Mouse (Mus musculus): Measurements from ENCODE around the gene Fgf15. TPM values are rescaled to one million over a fixed set of nuclear protein-coding genes. Genes with fewer than 3 reads are reported as not detected.

The Fgf15 gene
- total RNA-seq, 1 experiment = 10.8 TPM

GRCm38 (mm10) chr7:144873160-144873559 lies 23.2 kb upstream of the Fgf15 start:
- 0 out of 4 replicates have a peak overlapping the region, but pooled peaks of 1 of the 2 experiments have one; percentile 12 for H3K4me3 ChIP-seq (ENCODE audit: insufficient read depth in 1 of 2, low read depth in 1 of 2, low read length in 2 of 2, poor library complexity in 1 of 2, severe bottlenecking in 1 of 2)
- H3K36me3 ChIP-seq (ENCODE audit: control insufficient read depth, insufficient read depth, low read length, poor library complexity, severe bottlenecking) = no peaks in the 10 kb centered on the region
- no peaks in the 10 kb centered on the region for H3K9me3 ChIP-seq (ENCODE audit: control insufficient read depth, insufficient read depth, low read depth, low read length)
- DNase-seq (ENCODE audit: low read depth, low spot score) = no peak
- no peak overlapping the region for H3K27ac ChIP-seq (ENCODE audit: insufficient read depth, low read depth, low read length, poor library complexity, severe bottlenecking)
- in situ Hi-C loops (cut with MboI; ENCODE audit: low sequenced_read_pairs in 2 of 2, unreplicated experiment in 2 of 2) = no loop called here
- H3K4me1 ChIP-seq (ENCODE audit: control insufficient read depth in 2 of 2, insufficient read depth in 2 of 2, low read length in 2 of 2, poor library complexity in 1 of 2) = peaks cover 10 to 35% of the 10 kb centered on the region in 2 experiments
- no peak for TF ChIP-seq CHD2 (IDR thresholded peaks at IDR 0.05; ENCODE audit: low read depth, low read length)
- TF ChIP-seq MAFK (IDR thresholded peaks at IDR 0.05; ENCODE audit: insufficient read depth, low read depth, low read length) = 0 out of 2 replicates have a peak, but pooled peaks have one; percentile 13
- no peak overlapping the region for H3K9ac ChIP-seq (ENCODE audit: insufficient read depth, low read depth, low read length, poor library complexity, severe bottlenecking)

GRCm38 (mm10) chr7:144874226-144874625 lies 22.1 kb upstream of the Fgf15 start:
- DNase-seq (ENCODE audit: low read depth, low spot score) = no peak
- no peaks in the 10 kb centered on the region for H3K9me3 ChIP-seq (ENCODE audit: control insufficient read depth, insufficient read depth, low read depth, low read length)
- in situ Hi-C loops (cut with MboI; ENCODE audit: low sequenced_read_pairs in 2 of 2, unreplicated experiment in 2 of 2) = no loop called here
- H3K36me3 ChIP-seq (ENCODE audit: control insufficient read depth, insufficient read depth, low read length, poor library complexity, severe bottlenecking) = no peaks in the 10 kb centered on the region
- TF ChIP-seq MAFK (IDR thresholded peaks at IDR 0.05; ENCODE audit: insufficient read depth, low read depth, low read length) (no peak), ZC3H11A (IDR thresholded peaks at IDR 0.05; ENCODE audit: borderline replicate concordance, low read depth, low read length) (no peak), ZNF384 (IDR thresholded peaks at IDR 0.05; ENCODE audit: low read depth, low read length) (no peak), CHD2 (IDR thresholded peaks at IDR 0.05; ENCODE audit: low read depth, low read length) (no peak), HCFC1 (IDR thresholded peaks at IDR 0.05; ENCODE audit: borderline replicate concordance, insufficient read depth, low read length) (no peak)
- H3K27ac ChIP-seq (ENCODE audit: insufficient read depth, low read depth, low read length, poor library complexity, severe bottlenecking) = no peak overlapping the region
- H3K9ac ChIP-seq (ENCODE audit: insufficient read depth, low read depth, low read length, poor library complexity, severe bottlenecking) = no peak overlapping the region
- peaks cover 10 to 32% of the 10 kb centered on the region in 2 experiments for H3K4me1 ChIP-seq (ENCODE audit: control insufficient read depth in 2 of 2, insufficient read depth in 2 of 2, low read length in 2 of 2, poor library complexity in 1 of 2)
- H3K4me3 ChIP-seq (ENCODE audit: insufficient read depth in 1 of 2, low read depth in 1 of 2, low read length in 2 of 2, poor library complexity in 1 of 2, severe bottlenecking in 1 of 2) = no peak overlapping the region

- DNase-seq (ENCODE audit: low read depth, low spot score) = no peak
- no peak overlapping the region for H3K27ac ChIP-seq (ENCODE audit: insufficient read depth, low read depth, low read length, poor library complexity, severe bottlenecking)
- TF ChIP-seq MAFK (IDR thresholded peaks at IDR 0.05; ENCODE audit: insufficient read depth, low read depth, low read length) (no peak), ZC3H11A (IDR thresholded peaks at IDR 0.05; ENCODE audit: borderline replicate concordance, low read depth, low read length) (no peak), HCFC1 (IDR thresholded peaks at IDR 0.05; ENCODE audit: borderline replicate concordance, insufficient read depth, low read length) (no peak), CHD2 (IDR thresholded peaks at IDR 0.05; ENCODE audit: low read depth, low read length) (no peak), ZNF384 (IDR thresholded peaks at IDR 0.05; ENCODE audit: low read depth, low read length) (no peak)
- in situ Hi-C loops (cut with MboI; ENCODE audit: low sequenced_read_pairs in 2 of 2, unreplicated experiment in 2 of 2) = no loop called here
- no peak overlapping the region for H3K9ac ChIP-seq (ENCODE audit: insufficient read depth, low read depth, low read length, poor library complexity, severe bottlenecking)
- H3K4me1 ChIP-seq (ENCODE audit: control insufficient read depth in 2 of 2, insufficient read depth in 2 of 2, low read length in 2 of 2, poor library complexity in 1 of 2) = peaks cover 0 to 11% of the 10 kb centered on the region in 2 experiments; a peak in 2 of 4 replicates
- H3K4me3 ChIP-seq (ENCODE audit: insufficient read depth in 1 of 2, low read depth in 1 of 2, low read length in 2 of 2, poor library complexity in 1 of 2, severe bottlenecking in 1 of 2) = no peak overlapping the region
- H3K9me3 ChIP-seq (ENCODE audit: control insufficient read depth, insufficient read depth, low read depth, low read length) = no peaks in the 10 kb centered on the region
- H3K36me3 ChIP-seq (ENCODE audit: control insufficient read depth, insufficient read depth, low read length, poor library complexity, severe bottlenecking) = no peaks in the 10 kb centered on the region
Observed at GRCm38 (mm10) chr7:144878401-144878800, 17.9 kb upstream of the Fgf15 start.

- H3K27ac ChIP-seq (ENCODE audit: insufficient read depth, low read depth, low read length, poor library complexity, severe bottlenecking) = no peak overlapping the region
- no peak for TF ChIP-seq ZNF384 (IDR thresholded peaks at IDR 0.05; ENCODE audit: low read depth, low read length)
- no peak for TF ChIP-seq CHD2 (IDR thresholded peaks at IDR 0.05; ENCODE audit: low read depth, low read length)
- no peak for TF ChIP-seq ZC3H11A (IDR thresholded peaks at IDR 0.05; ENCODE audit: borderline replicate concordance, low read depth, low read length)
- TF ChIP-seq HCFC1 (IDR thresholded peaks at IDR 0.05; ENCODE audit: borderline replicate concordance, insufficient read depth, low read length) = no peak
- no peak for TF ChIP-seq MAFK (IDR thresholded peaks at IDR 0.05; ENCODE audit: insufficient read depth, low read depth, low read length)
- no peaks in the 10 kb centered on the region for H3K36me3 ChIP-seq (ENCODE audit: control insufficient read depth, insufficient read depth, low read length, poor library complexity, severe bottlenecking)
- H3K4me3 ChIP-seq (ENCODE audit: insufficient read depth in 1 of 2, low read depth in 1 of 2, low read length in 2 of 2, poor library complexity in 1 of 2, severe bottlenecking in 1 of 2) = no peak overlapping the region
- DNase-seq (ENCODE audit: low read depth, low spot score) = no peak
- in situ Hi-C loops (cut with MboI; ENCODE audit: low sequenced_read_pairs in 2 of 2, unreplicated experiment in 2 of 2) = no loop called here
- no peaks in the 10 kb centered on the region for H3K9me3 ChIP-seq (ENCODE audit: control insufficient read depth, insufficient read depth, low read depth, low read length)
- no peak overlapping the region for H3K9ac ChIP-seq (ENCODE audit: insufficient read depth, low read depth, low read length, poor library complexity, severe bottlenecking)
- H3K4me1 ChIP-seq (ENCODE audit: control insufficient read depth in 2 of 2, insufficient read depth in 2 of 2, low read length in 2 of 2, poor library complexity in 1 of 2) = peaks cover 0 to 2% of the 10 kb centered on the region in 2 experiments; a peak in 1 of 4 replicates
Observed at GRCm38 (mm10) chr7:144883106-144883505, 13.2 kb upstream of the Fgf15 start.

- no peaks in the 10 kb centered on the region for H3K9me3 ChIP-seq (ENCODE audit: control insufficient read depth, insufficient read depth, low read depth, low read length)
- H3K4me3 ChIP-seq (ENCODE audit: insufficient read depth in 1 of 2, low read depth in 1 of 2, low read length in 2 of 2, poor library complexity in 1 of 2, severe bottlenecking in 1 of 2) = no peak overlapping the region
- H3K4me1 ChIP-seq (ENCODE audit: control insufficient read depth in 2 of 2, insufficient read depth in 2 of 2, low read length in 2 of 2, poor library complexity in 1 of 2) = peaks cover 7 to 8% of the 10 kb centered on the region in 2 experiments
- in situ Hi-C loops (cut with MboI; ENCODE audit: low sequenced_read_pairs in 2 of 2, unreplicated experiment in 2 of 2) = no loop called here
- no peaks in the 10 kb centered on the region for H3K36me3 ChIP-seq (ENCODE audit: control insufficient read depth, insufficient read depth, low read length, poor library complexity, severe bottlenecking)
- H3K9ac ChIP-seq (ENCODE audit: insufficient read depth, low read depth, low read length, poor library complexity, severe bottlenecking) = no peak overlapping the region
- DNase-seq (ENCODE audit: low read depth, low spot score) = no peak
- TF ChIP-seq ZC3H11A (IDR thresholded peaks at IDR 0.05; ENCODE audit: borderline replicate concordance, low read depth, low read length) (peak; percentile 73), CHD2 (IDR thresholded peaks at IDR 0.05; ENCODE audit: low read depth, low read length) (no peak)
- no peak overlapping the region for H3K27ac ChIP-seq (ENCODE audit: insufficient read depth, low read depth, low read length, poor library complexity, severe bottlenecking)
Observed at GRCm38 (mm10) chr7:144887672-144888071, 8.7 kb upstream of the Fgf15 start.

All from ES-E14 (cell line).